Mouse (Mus musculus) layer of hippocampus, adult 2 months (tissue): Measurements from ENCODE around the gene Bglap2. TPM values are rescaled to one million over a fixed set of nuclear protein-coding genes. Genes with fewer than 3 reads are reported as not detected.
A peak's percentile ranks its signal among the peaks of the same experiment; 100 is the strongest.

Experiments used
- DNase-seq, 2 experiments: peaks; one replicate each; pipeline ENCODE4 v3.0.0; 2022; ENCODE audit warnings: low spot score in 2 of 2
- H3K27ac ChIP-seq: fragments of 200-600 bp; 2 replicates; pipeline ENCODE4 v1.8.1; 2022
- H3K4me3 ChIP-seq: fragments of 200-600 bp; 2 replicates; pipeline ENCODE4 v1.8.1; 2022; ENCODE audit warnings: mild to moderate bottlenecking
- CTCF ChIP-seq: fragments of 200-600 bp; conservative IDR thresholded peaks from 2 replicates; pipeline ENCODE4 v1.8.1; 2022; ENCODE audit warnings: antibody characterized with exemption, mild to moderate bottlenecking, moderate library complexity
- total RNA-seq, 2 experiments: library from RNA; stranded (reverse); gene quantifications; 2 replicates each; pipeline ENCODE4 v1.2.3; 2021

Gene Bglap2
- total RNA-seq, 2 experiments from 2014 or later: not detected

DNA sequence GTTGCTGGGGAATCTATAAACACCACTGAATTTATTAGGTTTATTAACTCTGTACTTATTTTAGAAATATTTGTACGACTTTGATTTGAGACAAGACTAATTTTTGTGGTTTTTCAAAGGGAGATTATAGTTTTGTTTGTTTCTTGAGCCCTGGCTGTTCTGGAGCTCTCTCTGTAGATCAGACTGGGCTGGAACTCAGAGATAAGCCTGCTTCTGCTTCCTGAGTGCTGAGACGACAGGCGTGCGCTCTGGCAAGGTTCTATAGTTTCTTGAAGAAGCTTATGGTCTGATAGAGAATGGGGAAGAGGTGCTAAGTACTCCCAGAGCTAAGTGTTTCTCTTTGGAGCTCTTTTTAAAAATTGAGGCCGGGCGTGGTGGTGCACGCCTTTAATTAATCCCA lies 40.2 kb downstream of the Bglap2 start:
- no peak overlapping the region for H3K4me3 ChIP-seq
- no peak for DNase-seq
- TF ChIP-seq CTCF: no peak
- H3K27ac ChIP-seq: no peak overlapping the region

DNA sequence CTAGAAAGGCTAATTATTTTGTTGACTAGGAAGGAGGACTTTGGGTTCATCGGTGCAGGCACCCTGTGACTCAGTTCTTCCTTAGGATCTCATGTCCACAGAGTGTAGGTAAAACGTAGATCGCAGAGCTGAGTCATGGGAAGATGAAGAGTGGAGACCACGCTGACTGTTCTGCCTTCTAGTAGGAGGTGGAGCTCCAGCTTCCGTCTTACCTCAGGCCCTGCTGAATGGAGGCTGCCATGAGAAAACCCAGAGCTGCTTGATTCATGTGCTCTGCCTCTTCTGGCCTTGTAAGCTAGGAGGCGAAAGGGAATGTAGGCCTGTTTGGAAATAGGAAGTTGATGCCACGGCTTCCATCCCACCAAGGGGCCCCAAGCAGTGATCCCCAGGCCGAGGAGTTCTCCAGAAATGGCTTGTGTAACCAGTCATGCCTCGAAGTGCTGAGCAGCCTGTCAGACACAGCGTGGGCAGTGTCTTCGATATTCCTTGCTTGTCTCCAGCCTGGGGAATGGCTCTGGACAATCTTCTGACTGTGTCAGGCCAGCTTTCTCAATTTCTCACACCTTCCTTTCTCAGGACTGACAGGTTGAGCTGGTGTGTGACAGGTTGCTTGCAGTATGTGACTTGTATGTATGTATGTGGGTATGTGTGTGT lies 41.0 kb downstream of the Bglap2 start:
- DNase-seq: no peak
- peak overlapping the region; percentile 99 for H3K27ac ChIP-seq
- H3K4me3 ChIP-seq: peak overlapping the region; percentile 85
- no peak for TF ChIP-seq CTCF

DNA sequence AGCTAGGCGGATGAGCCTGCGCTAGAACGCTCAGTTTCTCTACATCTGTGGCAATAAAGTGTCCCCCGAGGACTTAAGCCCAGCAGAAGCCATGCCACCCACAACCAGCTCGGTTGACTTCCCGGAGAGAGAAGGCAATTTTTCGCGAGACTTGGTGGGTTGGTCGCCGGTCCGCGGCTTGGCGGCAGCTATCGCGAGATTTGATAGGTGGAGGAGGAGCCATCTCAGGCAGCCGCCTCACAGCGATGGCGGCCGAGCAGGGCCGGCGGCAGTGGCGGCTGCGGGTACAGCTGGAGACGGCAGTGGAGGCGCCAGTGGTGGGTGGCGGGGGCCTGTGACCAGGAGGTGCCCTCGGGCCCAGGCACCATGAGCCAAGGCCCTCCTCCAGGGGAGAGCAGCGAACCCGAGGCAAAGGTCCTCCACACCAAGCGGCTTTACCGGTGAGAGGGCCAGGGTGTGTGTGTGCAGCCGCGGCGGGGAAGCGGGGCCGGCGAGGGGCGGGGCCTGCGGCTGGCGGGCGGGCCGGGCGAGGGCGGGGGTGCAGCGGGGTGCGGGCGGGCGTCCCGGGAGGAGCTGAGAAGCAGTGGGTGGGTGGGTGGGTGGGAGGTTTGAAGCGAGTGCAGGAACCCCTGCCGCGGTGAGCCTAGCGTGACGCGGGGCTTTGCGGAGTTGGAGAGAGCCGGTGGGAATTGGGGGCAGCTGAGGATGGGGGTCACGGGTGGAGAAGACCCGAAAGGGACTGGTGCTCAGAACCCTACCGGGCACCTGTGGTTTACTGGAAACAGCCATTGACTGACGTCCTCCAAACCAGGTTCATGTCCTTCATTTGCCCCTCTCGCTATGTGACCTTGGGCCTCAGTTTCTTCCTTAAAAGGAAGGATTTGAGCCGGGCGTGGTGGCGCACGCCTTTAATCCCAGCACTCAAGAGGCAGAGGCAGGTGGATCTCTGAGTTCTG lies 42.2 kb downstream of the Bglap2 start, which contains the start of the genes Tmem79 and Smg5:
Gene Tmem79 (minus strand): TSS at position 91 of the 956 bp plus-strand sequence.
Gene Smg5 (plus strand): TSS at position 203 of the 956 bp plus-strand sequence.
- Histone ChIP-seq H3K27ac (peak within 1 kb of the TSS; percentile 99), H3K4me3 (peak within 1 kb of the TSS; percentile 85)
- peak; percentile 95 to 96 for DNase-seq
- TF ChIP-seq CTCF: no peak

DNA sequence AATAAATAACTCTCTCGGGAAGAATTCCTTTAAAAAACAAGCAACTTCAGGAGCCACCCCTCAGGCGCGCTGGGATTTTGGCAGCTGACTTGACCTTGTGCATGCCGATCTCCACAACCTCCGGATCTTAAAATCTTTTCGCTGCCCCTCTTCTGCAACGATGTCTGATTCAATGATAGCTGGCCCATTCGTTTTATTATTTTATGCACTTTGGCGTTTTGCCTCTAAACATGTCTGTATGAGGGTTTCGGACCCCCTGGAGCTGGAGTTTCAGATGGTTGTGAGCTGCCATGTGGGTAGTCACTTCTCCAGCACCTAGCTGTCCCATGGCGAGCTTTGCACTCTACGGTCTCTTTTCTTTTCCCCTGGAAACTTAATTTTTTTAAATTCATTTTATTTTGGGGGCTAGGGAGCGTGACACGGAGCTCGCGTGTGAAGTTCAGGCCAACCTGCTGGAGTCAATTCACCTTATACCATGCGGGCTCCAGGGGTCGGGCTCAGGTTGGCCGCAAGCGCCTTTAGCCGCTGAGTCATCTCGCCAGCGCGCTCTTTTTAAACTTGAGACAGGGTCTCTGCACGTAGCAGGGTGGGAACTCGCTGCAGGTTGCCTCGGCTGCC lies 43.0 kb downstream of the Bglap2 start:
- H3K27ac ChIP-seq: peak overlapping the region; percentile 99

DNA sequence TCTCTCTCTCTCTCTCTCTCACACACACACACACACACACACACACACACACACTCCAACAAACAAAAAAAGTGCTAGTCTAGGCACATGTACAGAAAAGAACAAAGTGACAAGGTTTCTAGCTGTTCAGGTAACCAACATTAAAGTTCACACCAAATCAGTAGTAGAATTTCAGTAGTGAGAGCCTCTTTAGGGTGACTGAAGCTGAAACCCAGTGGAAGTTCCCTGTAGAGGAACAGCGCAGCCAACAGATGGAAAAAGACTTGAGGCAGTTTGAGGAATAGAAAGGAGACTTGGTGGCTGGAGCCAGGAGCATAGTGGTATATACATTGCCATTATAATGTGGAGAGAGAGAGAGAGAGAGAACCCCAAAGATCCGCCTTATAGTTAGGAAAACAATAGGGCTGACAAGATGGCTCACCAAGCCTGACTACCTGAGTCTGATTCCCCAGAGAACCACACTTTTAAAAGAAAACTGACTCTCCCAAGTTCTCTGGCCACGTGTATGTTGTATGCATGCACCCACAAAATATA lies 43.5 kb downstream of the Bglap2 start:
- TF ChIP-seq CTCF: no peak
- no peak for DNase-seq
- peak overlapping the region; percentile 99 for H3K27ac ChIP-seq
- H3K4me3 ChIP-seq: peak overlapping the region; percentile 85

More for the DNA sequence above, 43.0 kb downstream of the Bglap2 start:
- peak overlapping the region; percentile 85 for H3K4me3 ChIP-seq
- TF ChIP-seq CTCF: no peak
- DNase-seq: peak in 1 of 2 experiments; percentile 39

DNA sequence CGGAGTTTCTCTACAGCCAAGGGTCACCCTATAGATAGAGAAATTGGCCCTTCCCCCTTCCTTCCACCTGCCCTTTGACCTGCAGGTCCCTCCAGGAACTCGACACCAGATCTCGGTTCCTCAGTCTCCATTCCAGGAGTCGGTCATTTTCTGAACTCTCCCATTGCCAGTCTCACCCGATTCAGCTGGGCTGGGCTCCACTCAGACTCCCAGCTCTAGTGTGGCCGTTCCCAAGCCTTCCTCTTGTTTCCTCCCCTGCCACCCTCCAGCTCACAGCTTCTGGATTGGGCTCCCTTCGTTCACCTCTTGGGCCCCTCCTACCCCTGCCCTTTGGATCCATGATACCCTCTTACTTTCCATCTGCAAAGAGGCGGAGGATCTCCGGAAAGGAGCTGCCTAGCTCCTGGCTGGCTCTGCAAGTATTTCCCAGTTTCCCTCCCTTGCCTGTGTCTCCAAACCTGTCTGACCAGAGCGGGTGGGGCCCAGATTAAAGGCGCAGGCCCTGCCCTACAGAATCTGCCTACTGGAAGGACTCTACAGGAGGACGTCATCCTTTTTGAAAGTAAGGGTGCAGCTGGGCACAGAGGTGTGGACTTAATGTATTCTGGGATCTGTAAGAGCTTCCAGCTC lies 44.4 kb downstream of the Bglap2 start:
- no peak overlapping the region for H3K27ac ChIP-seq
- H3K4me3 ChIP-seq: no peak overlapping the region
- DNase-seq: no peak
- TF ChIP-seq CTCF: no peak

DNA sequence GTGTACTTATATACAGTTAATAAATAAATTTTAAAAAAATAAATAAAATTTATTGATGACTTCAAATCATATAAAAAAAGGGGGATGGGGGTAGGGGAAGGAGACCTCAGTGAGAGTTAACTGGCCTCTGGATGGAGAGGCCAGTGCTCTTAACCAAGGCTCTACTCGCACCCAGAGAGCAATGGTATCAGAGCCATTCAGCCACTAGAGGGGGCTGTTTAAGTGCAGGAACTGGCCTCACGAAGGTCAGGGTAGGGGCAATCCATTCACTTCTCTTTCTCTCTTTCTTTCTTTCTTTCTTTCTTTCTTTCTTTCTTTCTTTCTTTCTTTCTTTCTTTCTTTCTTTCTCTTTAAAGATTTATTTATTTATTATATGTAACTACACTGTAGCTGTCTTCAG lies 47.2 kb downstream of the Bglap2 start:
- DNase-seq: no peak

DNA sequence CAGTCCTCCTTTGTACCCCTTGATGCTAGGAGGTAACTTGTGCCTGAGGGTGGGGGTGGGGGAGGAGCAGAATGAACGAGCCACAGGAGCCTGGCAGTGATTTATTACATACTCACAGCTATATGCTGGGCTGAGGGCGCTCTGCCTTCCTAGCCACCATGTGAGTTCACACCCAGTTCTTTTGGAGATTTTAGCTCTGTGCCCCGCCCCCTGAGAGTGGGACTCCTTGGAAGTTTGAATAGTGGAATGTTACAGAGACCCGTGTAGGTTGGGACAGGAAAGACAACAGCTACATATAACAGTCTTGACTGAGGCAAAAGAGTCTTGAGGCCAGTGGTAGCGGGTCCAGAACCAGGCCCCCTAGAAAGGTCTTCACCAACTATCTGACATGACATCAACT lies 49.5 kb downstream of the Bglap2 start:
- no peak for DNase-seq
- TF ChIP-seq CTCF: no peak
- no peak overlapping the region for H3K27ac ChIP-seq
- no peak overlapping the region for H3K4me3 ChIP-seq

More for the DNA sequence above, 47.2 kb downstream of the Bglap2 start:
- Histone ChIP-seq H3K27ac (no peak overlapping the region), H3K4me3 (no peak overlapping the region)
- TF ChIP-seq CTCF: peak; percentile 82

Other genes with a start within 250 kb of the Bglap2 start
- gene Mef2d, start 236.3 kb downstream of the Bglap2 start, total RNA-seq: 100 to 1,000 TPM; 206 to 210 TPM
- not detected for gene Rhbg, start 124.0 kb downstream of the Bglap2 start, total RNA-seq
- gene Gm38392, start 91.5 kb downstream of the Bglap2 start, total RNA-seq: under 1 TPM in 1 of 2 experiments, not detected in 1; 0.59 TPM
- gene Tsacc, start 81.7 kb downstream of the Bglap2 start, total RNA-seq: 1 to 10 TPM; 3.0 to 5.2 TPM
- gene Cct3, start 81.6 kb downstream of the Bglap2 start, total RNA-seq: 100 to 1,000 TPM; 171 to 193 TPM
- gene Glmp, start 53.7 kb downstream of the Bglap2 start, total RNA-seq: 10 to 100 TPM; 68.9 to 77.9 TPM
- gene Tmem79, start 42.6 kb downstream of the Bglap2 start, total RNA-seq: 1 to 10 TPM in 1 of 2 experiments, under 1 TPM in 1; 0.64 to 1.1 TPM
- gene Smg5, start 42.4 kb downstream of the Bglap2 start, total RNA-seq: 10 to 100 TPM; 72.7 to 82.2 TPM
- 10 to 100 TPM; 14.8 to 16.5 TPM for gene Paqr6, start 14.1 kb downstream of the Bglap2 start, total RNA-seq
- under 1 TPM in 1 of 2 experiments, not detected in 1; 0.36 TPM for gene Bglap3, start 6.0 kb downstream of the Bglap2 start, total RNA-seq
- under 1 TPM in 1 of 2 experiments, not detected in 1; 0.96 TPM for gene Bglap, start 5.8 kb upstream of the Bglap2 start, total RNA-seq
- gene Pmf1, start 31.6 kb upstream of the Bglap2 start, total RNA-seq: 1 to 10 TPM; 6.4 to 6.8 TPM
- 10 to 100 TPM; 69.5 to 71.8 TPM for gene Slc25a44, start 46.4 kb upstream of the Bglap2 start, total RNA-seq
- 10 to 100 TPM; 37.0 to 42.9 TPM for gene Sema4a, start 82.5 kb upstream of the Bglap2 start, total RNA-seq
- gene Lmna, start 131.3 kb upstream of the Bglap2 start, total RNA-seq: 10 to 100 TPM; 34.6 to 36.1 TPM
- 1 to 10 TPM; 2.8 to 3.7 TPM for gene Mex3a, start 153.7 kb upstream of the Bglap2 start, total RNA-seq
- not detected for gene Rab25, start 169.6 kb upstream of the Bglap2 start, total RNA-seq
- 100 to 1,000 TPM in 1 of 2 experiments, 10 to 100 TPM in 1; 96.0 to 106 TPM for gene Lamtor2, start 174.4 kb upstream of the Bglap2 start, total RNA-seq
- 100 to 1,000 TPM; 110 to 116 TPM for gene Ubqln4, start 175.1 kb upstream of the Bglap2 start, total RNA-seq
- gene Ssr2, start 197.2 kb upstream of the Bglap2 start, total RNA-seq: 10 to 100 TPM; 86.8 to 91.6 TPM
- 100 to 1,000 TPM; 268 to 283 TPM for gene Arhgef2, start 227.3 kb upstream of the Bglap2 start, total RNA-seq